Mouse (Mus musculus): ENCODE measurements around the gene Shc4.

DNA sequence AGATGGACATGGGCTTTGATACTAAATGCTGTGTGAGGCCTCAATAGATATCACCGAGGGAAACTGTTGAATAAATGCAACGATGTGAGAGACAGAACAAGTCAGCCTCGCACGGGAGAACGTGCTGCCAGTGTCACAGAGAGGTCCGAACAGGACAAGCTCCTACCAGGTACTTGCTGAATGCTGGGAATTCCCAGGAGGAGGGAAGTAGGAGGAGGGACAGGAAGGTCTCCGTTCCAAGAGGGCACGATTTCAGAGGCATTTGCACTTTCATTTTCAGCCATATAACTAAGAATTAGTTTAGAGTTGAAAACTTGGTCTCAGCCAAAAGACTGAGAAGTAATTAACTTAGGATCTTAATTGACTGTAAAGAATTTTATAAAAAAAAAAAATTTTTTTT, 72.4 kb downstream of the Shc4 start:
- no peak for TF ChIP-seq CTCF (conservative IDR thresholded peaks at IDR 0.05; ENCODE audit: low read length)
- TF ChIP-seq NANOG (IDR thresholded peaks at IDR 0.05; ENCODE audit: borderline replicate concordance, low read length): no peak
- no peak for TF ChIP-seq POU5F1 (IDR thresholded peaks at IDR 0.05; ENCODE audit: borderline replicate concordance, low read length)
